Mouse (Mus musculus) stomach, postnatal 0 days (tissue): ENCODE results near the gene Emc10. TPM values are rescaled to one million over a fixed set of nuclear protein-coding genes. Genes with fewer than 3 reads are reported as not detected.
A peak's percentile ranks its signal among the peaks of the same experiment; 100 is the strongest.

Experiments
- ATAC-seq: fragments of 200-750 bp; cut with Nextera tagmentation; 2 replicates; pipeline ENCODE4 v1.8.0; 2017; ENCODE audit not compliant: low FRiP score, low TSS enrichment
- DNase-seq: peaks from one replicate; pipeline ENCODE4 v3.0.0-alpha.2; 2016; ENCODE audit warnings: low spot score
- H3K27ac ChIP-seq: fragments of 300-500 bp; sonication (generic); replicated peaks from 2 replicates; pipeline ENCODE4 v1.5.1; 2014; ENCODE audit warnings: mild to moderate bottlenecking, control low read depth
- H3K27me3 ChIP-seq: fragments of 300-500 bp; sonication (generic); 2 replicates; pipeline ENCODE4 v1.6.1; 2014; ENCODE audit warnings: low read length; ENCODE audit not compliant: control insufficient read depth, insufficient read depth
- H3K36me3 ChIP-seq: fragments of 300-500 bp; sonication (generic); 2 replicates; pipeline ENCODE4 v1.6.1; 2014; ENCODE audit warnings: low read length, mixed read lengths; ENCODE audit not compliant: control insufficient read depth, insufficient read depth
- H3K4me1 ChIP-seq: fragments of 300-500 bp; sonication (generic); replicated peaks from 2 replicates; pipeline ENCODE4 v1.6.1; 2014; ENCODE audit warnings: antibody characterized with exemption; ENCODE audit not compliant: control insufficient read depth, insufficient read depth
- H3K4me2 ChIP-seq: fragments of 300-500 bp; sonication (generic); replicated peaks from 2 replicates; pipeline ENCODE4 v1.6.1; 2014; ENCODE audit warnings: low read depth, mild to moderate bottlenecking, control low read depth, moderate library complexity
- H3K4me3 ChIP-seq: fragments of 300-500 bp; sonication (generic); 2 replicates; pipeline ENCODE4 v1.5.1; 2014; ENCODE audit warnings: low read depth, low read length, control low read depth
- H3K9ac ChIP-seq: fragments of 300-500 bp; sonication (generic); 2 replicates; pipeline ENCODE4 v1.6.1; 2014; ENCODE audit warnings: mild to moderate bottlenecking, low read length, control low read depth, mixed read lengths
- H3K9me3 ChIP-seq: fragments of 300-500 bp; sonication (generic); 2 replicates; pipeline ENCODE4 v1.6.1; 2016; ENCODE audit warnings: low read length; ENCODE audit not compliant: control insufficient read depth
- CTCF ChIP-seq: IDR thresholded peaks from 2 replicates; pipeline ENCODE4 v1.5.1; 2016; ENCODE audit warnings: antibody characterized with exemption, low read depth, mild to moderate bottlenecking, moderate library complexity
- EP300 ChIP-seq: optimal IDR thresholded peaks from 2 replicates; pipeline ENCODE3; 2016; ENCODE audit warnings: antibody characterized with exemption
- WGBS: fragments of 180-500 bp; shearing (Covaris S2); extraction: QIAGEN DNeasy Blood & Tissue Kit; methylation state at CpG from one replicate; pipeline ENCODE4 v1.1.7; 2014; 5-methylcytosine and 5-hydroxymethylcytosine counted together
- polyA plus RNA-seq: library from polyadenylated mRNA; unstranded; fragments of >200 nt; fragmentation: Nextera tagmentation; extraction: Ambion mirVana; gene quantifications from 2 replicates; pipeline ENCODE4 v1.2.1, GENCODE M21; 2015

Emc10 gene
- polyA plus RNA-seq, 1 experiment from 2014 or later = 60.7 TPM

DNA sequence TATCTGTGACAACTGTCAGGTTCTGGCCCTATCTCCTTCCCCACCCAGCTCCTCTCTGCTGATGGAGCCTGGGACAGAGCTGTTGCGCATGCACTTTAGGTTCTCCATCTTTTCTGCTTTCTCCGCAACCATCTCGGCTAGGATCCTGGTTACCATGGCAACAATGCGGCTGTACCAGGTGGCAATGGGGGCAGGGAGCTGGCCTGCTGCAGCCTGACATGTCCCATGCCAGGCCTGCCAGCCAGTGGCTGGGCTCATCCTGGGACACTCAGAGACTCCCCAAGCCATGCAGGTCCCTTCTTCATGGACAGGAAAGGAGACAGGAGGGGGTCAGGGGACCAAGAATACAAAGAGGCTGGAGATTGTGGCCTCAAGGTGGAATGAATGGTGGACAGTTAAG, 31.8 kb downstream of the Emc10 start:
- 27% methylated on average over 4 of the region's 4 CpGs for WGBS

DNA sequence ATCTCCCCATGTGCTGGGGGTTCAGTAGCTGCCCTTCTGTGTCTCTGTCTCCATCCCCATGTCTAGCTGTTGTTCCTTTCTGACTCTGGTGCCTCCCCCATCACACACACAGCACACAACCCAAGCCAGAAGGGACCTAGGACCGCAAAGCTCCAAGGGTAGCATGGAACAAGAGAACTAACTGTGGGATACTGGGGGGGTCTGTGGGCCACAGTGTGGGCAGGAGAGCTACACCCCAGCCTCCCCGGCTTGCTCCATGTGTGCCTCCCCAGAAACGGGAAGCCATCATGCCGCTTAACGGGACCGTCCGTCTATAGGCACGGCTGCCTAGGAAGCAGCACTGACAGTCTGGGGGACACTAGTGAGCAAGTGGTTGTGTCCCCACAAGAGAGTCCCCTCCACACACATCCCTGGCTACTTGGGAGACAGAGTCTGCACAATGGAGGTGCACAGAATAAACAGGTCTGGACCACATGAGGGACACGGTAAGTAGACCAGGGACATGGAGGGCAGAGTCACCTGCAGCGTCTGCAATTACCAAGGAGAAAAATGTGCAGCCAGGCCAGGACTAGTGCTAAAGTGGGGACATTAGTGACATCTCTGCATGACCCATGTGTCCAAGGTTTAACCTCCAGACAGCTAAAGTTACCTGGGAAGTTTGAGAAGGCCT, 32.6 kb downstream of the Emc10 start:
- no peak overlapping the region for H3K27ac ChIP-seq
- no peak overlapping the region for H3K4me2 ChIP-seq
- no peak for ATAC-seq
- no peaks in the 10 kb centered on the region for H3K4me1 ChIP-seq
- DNase-seq = no peak
- peaks cover 10% of the 10 kb centered on the region for H3K27me3 ChIP-seq
- 81% methylated on average over 10 of the region's 10 CpGs for WGBS
- TF ChIP-seq EP300 = no peak
- no peaks in the 10 kb centered on the region for H3K9me3 ChIP-seq
- H3K36me3 ChIP-seq = no peaks in the 10 kb centered on the region
- no peak overlapping the region for H3K4me3 ChIP-seq
- H3K9ac ChIP-seq = no peak overlapping the region

More for the DNA sequence above, 31.8 kb downstream of the Emc10 start:
- no peak for ATAC-seq
- H3K27ac ChIP-seq = no peak overlapping the region
- TF ChIP-seq EP300 (no peak), CTCF (no peak)
- peak; percentile 13 for DNase-seq
- no peak overlapping the region for H3K4me3 ChIP-seq
- no peaks in the 10 kb centered on the region for H3K4me1 ChIP-seq
- H3K27me3 ChIP-seq = peaks cover 10% of the 10 kb centered on the region
- H3K9ac ChIP-seq = no peak overlapping the region
- no peak overlapping the region for H3K4me2 ChIP-seq
- no peaks in the 10 kb centered on the region for H3K9me3 ChIP-seq
- H3K36me3 ChIP-seq = no peaks in the 10 kb centered on the region

DNA sequence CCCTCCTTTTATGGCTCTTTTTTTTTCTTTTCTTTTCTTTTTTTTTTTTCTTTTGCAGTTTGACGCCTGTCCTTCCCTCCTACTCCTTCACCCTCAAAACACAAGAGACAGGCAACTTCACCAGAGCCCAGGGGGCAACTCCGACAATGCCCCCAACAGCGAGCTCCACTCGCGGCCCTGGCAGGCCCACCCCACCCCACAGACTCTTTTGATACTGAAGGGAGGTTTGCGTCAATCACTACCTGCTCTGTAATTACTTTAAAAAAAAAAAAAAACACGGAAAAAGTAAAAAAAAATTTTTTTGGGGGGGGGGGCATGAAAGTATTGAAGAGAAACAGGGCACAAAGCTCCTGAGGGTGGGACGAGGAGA, 33.3 kb downstream of the Emc10 start:
- DNase-seq (no peak), ATAC-seq (no peak)
- H3K27me3 ChIP-seq = peaks cover 10% of the 10 kb centered on the region
- no peaks in the 10 kb centered on the region for H3K9me3 ChIP-seq
- H3K9ac ChIP-seq = no peak overlapping the region
- TF ChIP-seq EP300 (no peak), CTCF (no peak)
- no peak overlapping the region for H3K27ac ChIP-seq
- no peak overlapping the region for H3K4me3 ChIP-seq
- no peaks in the 10 kb centered on the region for H3K36me3 ChIP-seq
- no peak overlapping the region for H3K4me2 ChIP-seq
- WGBS = 27% methylated on average over 8 of the region's 8 CpGs
- H3K4me1 ChIP-seq = no peaks in the 10 kb centered on the region

DNA sequence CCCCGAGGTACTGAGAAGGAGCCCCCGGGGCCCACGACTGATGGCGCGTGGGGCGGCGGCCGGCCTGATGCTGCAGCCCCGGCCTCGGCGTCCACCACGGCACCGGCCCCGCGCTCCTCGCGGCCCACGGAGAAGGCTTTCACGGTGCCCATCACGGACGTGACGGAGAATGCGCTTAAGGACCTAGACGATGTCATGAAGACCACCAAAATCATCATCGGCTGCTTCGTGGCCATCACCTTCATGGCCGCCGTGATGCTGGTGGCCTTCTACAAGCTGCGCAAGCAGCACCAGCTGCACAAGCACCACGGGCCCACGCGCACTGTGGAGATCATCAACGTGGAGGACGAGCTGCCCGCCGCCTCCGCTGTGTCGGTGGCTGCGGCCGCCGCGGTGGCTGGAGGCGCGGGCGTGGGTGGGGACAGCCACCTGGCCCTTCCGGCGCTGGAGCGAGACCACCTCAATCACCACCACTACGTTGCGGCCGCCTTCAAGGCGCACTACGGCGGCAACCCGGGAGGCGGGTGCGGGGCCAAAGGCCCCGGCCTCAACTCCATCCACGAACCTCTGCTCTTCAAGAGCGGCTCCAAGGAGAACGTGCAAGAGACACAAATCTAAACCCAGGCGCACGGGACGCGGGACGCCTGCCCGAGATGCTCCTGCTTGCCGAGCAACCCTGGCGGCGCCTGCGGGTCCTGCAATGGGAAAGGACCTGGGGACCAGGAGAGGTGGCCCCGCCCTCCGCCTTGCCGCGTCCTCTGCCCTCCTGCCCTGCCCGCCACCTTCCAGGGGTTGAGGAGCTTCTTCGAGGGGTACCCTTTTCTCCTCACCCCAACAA, 33.9 kb downstream of the Emc10 start:
- Histone ChIP-seq H3K9ac (no peak overlapping the region), H3K9me3 (no peaks in the 10 kb centered on the region), H3K36me3 (no peaks in the 10 kb centered on the region)

DNA sequence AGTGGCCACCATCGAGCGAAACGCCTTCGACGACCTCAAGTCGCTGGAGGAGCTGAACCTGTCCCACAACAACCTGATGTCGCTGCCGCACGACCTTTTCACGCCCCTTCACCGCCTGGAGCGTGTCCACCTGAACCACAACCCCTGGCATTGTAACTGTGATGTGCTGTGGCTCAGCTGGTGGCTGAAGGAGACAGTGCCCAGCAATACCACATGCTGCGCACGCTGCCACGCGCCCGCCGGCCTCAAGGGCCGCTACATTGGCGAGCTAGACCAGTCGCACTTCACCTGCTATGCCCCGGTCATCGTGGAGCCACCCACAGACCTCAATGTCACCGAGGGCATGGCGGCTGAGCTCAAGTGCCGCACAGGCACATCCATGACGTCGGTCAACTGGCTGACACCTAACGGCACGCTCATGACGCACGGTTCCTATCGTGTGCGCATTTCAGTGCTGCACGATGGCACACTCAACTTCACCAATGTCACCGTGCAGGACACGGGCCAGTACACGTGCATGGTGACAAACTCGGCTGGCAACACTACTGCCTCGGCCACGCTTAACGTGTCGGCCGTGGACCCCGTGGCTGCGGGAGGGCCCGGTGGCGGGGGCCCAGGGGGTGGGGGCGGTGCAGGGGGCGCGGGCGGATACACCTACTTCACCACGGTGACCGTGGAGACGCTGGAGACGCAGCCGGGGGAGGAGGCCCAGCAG, 34.7 kb downstream of the Emc10 start:
- no peaks in the 10 kb centered on the region for H3K36me3 ChIP-seq
- H3K27me3 ChIP-seq = peaks cover 10% of the 10 kb centered on the region
- WGBS = 56% methylated on average over 50 of the region's 57 CpGs
- H3K4me3 ChIP-seq = no peak overlapping the region
- no peak overlapping the region for H3K4me2 ChIP-seq
- no peaks in the 10 kb centered on the region for H3K9me3 ChIP-seq
- no peak for TF ChIP-seq EP300
- no peak for TF ChIP-seq CTCF
- DNase-seq = no peak
- H3K9ac ChIP-seq = no peak overlapping the region
- H3K27ac ChIP-seq = no peak overlapping the region
- no peak for ATAC-seq
- no peaks in the 10 kb centered on the region for H3K4me1 ChIP-seq

More for the DNA sequence above, 33.9 kb downstream of the Emc10 start:
- Histone ChIP-seq H3K27me3 (peaks cover 10% of the 10 kb centered on the region), H3K27ac (no peak overlapping the region), H3K4me1 (no peaks in the 10 kb centered on the region), H3K4me2 (no peak overlapping the region), H3K4me3 (no peak overlapping the region; the same call in 1 of the 2 replicates)
- ATAC-seq = no peak
- WGBS = 13% methylated on average over 76 of the region's 77 CpGs
- peak; percentile 74 for DNase-seq
- TF ChIP-seq EP300 (no peak), CTCF (peak; percentile 64)
